Mouse (Mus musculus) heart, embryonic 12.5 days (tissue): ENCODE measurements around the gene Adgrg3. TPM values are rescaled to one million over a fixed set of nuclear protein-coding genes. Genes with fewer than 3 reads are reported as not detected.

Experiments used
- ATAC-seq: fragments of 200-750 bp; cut with Nextera tagmentation; 2 replicates; pipeline ENCODE4 v1.8.0; 2017; ENCODE audit warnings: moderate TSS enrichment, moderate library complexity; ENCODE audit not compliant: insufficient number of reproducible peaks, low FRiP score
- H3K27ac ChIP-seq: fragments of 300-500 bp; sonication (generic); 2 replicates; pipeline ENCODE4 v1.5.1; 2016; ENCODE audit warnings: mild to moderate bottlenecking, moderate library complexity; ENCODE audit not compliant: poor library complexity, severe bottlenecking
- H3K27me3 ChIP-seq: fragments of 300-500 bp; sonication (generic); replicated peaks from 2 replicates; pipeline ENCODE4 v1.6.1; 2016; ENCODE audit warnings: mild to moderate bottlenecking, moderate library complexity
- H3K36me3 ChIP-seq: fragments of 300-500 bp; sonication (generic); 2 replicates; pipeline ENCODE4 v1.6.1; 2016; ENCODE audit warnings: mild to moderate bottlenecking, moderate library complexity
- H3K4me1 ChIP-seq: fragments of 300-500 bp; sonication (generic); replicated peaks from 2 replicates; pipeline ENCODE4 v1.6.1; 2016; ENCODE audit warnings: mild to moderate bottlenecking
- H3K4me2 ChIP-seq: fragments of 300-500 bp; sonication (generic); 2 replicates; pipeline ENCODE4 v1.6.1; 2016; ENCODE audit warnings: mild to moderate bottlenecking, moderate library complexity
- H3K4me3 ChIP-seq: fragments of 300-500 bp; sonication (generic); 2 replicates; pipeline ENCODE4 v1.5.1; 2016; ENCODE audit warnings: mild to moderate bottlenecking
- H3K9ac ChIP-seq: fragments of 300-500 bp; sonication (generic); 2 replicates; pipeline ENCODE4 v1.6.1; 2016; ENCODE audit warnings: mild to moderate bottlenecking, moderate library complexity
- H3K9me3 ChIP-seq: fragments of 300-500 bp; sonication (generic); replicated peaks from 2 replicates; pipeline ENCODE4 v1.6.1; 2016; ENCODE audit warnings: mild to moderate bottlenecking, moderate library complexity
- WGBS: fragments of 180-500 bp; shearing (Covaris S2); methylation state at CpG from one replicate; pipeline ENCODE4 v1.1.7; 2016; 5-methylcytosine and 5-hydroxymethylcytosine counted together
- polyA plus RNA-seq: library from polyadenylated mRNA; unstranded; fragments of >200 nt; fragmentation: Nextera tagmentation; extraction: Ambion mirVana; gene quantifications from 2 replicates; pipeline ENCODE4 v1.2.1, GENCODE M21; 2016

Adgrg3 gene
- polyA plus RNA-seq, 1 experiment from 2014 or later, result 3.1 TPM

- Histone ChIP-seq H3K36me3 (peaks cover 59% of the 10 kb centered on the region), H3K9ac (peak overlapping the region; percentile 17; the same call in 1 of the 2 replicates), H3K9me3 (no peaks in the 10 kb centered on the region), H3K4me3 (no peak overlapping the region), H3K4me2 (peak overlapping the region; percentile 41), H3K27ac (peak overlapping the region; percentile 41; the same call in 1 of the 2 replicates), H3K27me3 (no peaks in the 10 kb centered on the region), H3K4me1 (peaks cover 21% of the 10 kb centered on the region)
- no peak for ATAC-seq
- WGBS, result 85% methylated on average over 10 of the region's 10 CpGs
These were observed 67.4 kb downstream of the Adgrg3 start for GRCm38 (mm10) chr8:95084744-95085431.

- Histone ChIP-seq H3K4me1 (peaks cover 21% of the 10 kb centered on the region), H3K9me3 (no peaks in the 10 kb centered on the region), H3K4me3 (no peak overlapping the region), H3K9ac (no peak overlapping the region), H3K27me3 (no peaks in the 10 kb centered on the region), H3K36me3 (peaks cover 66% of the 10 kb centered on the region), H3K4me2 (peak overlapping the region; percentile 41), H3K27ac (peak overlapping the region; percentile 41)
- ATAC-seq, result peak; percentile 60
- 64% methylated on average over 7 of the region's 7 CpGs for WGBS
These were observed 68.1 kb downstream of the Adgrg3 start for GRCm38 (mm10) chr8:95085432-95086141.

- no peak overlapping the region for H3K27ac ChIP-seq
- H3K4me2 ChIP-seq, result no peak overlapping the region
- peaks cover 86% of the 10 kb centered on the region for H3K36me3 ChIP-seq
These were observed 76.1 kb downstream of the Adgrg3 start for GRCm38 (mm10) chr8:95093574-95093973.

More at GRCm38 (mm10) chr8:95093574-95093973, 76.1 kb downstream of the Adgrg3 start:
- Histone ChIP-seq H3K9ac (no peak overlapping the region), H3K27me3 (no peaks in the 10 kb centered on the region), H3K4me3 (no peak overlapping the region), H3K9me3 (no peaks in the 10 kb centered on the region), H3K4me1 (no peaks in the 10 kb centered on the region)
- 78% methylated on average over 4 of the region's 4 CpGs for WGBS
- no peak for ATAC-seq

Other genes with a start within 250 kb of the Adgrg3 start
- 13.1 and 15.2 TPM in 2 replicates for gene Cx3cl1, start 245.7 kb upstream of the Adgrg3 start, polyA plus RNA-seq
- gene Ccl17, start 207.2 kb upstream of the Adgrg3 start, polyA plus RNA-seq, result 0.75 TPM in 1 of 2 replicates, not detected in the other
- 118 and 121 TPM in 2 replicates for gene Coq9, start 179.4 kb upstream of the Adgrg3 start, polyA plus RNA-seq
- gene Ciapin1, start 179.3 kb upstream of the Adgrg3 start, polyA plus RNA-seq, result 102 and 109 TPM in 2 replicates
- gene Polr2c, start 160.2 kb upstream of the Adgrg3 start, polyA plus RNA-seq, result 122 and 126 TPM in 2 replicates
- gene Dok4, start 141.4 kb upstream of the Adgrg3 start, polyA plus RNA-seq, result 53.3 and 54.2 TPM in 2 replicates
- gene Ccdc102a, start 99.6 kb upstream of the Adgrg3 start, polyA plus RNA-seq, result 26.2 and 28.2 TPM in 2 replicates
- 0.09 TPM in 1 of 2 replicates, not detected in the other for gene Adgrg5, start 94.0 kb upstream of the Adgrg3 start, polyA plus RNA-seq
- gene Adgrg1, start 42.9 kb upstream of the Adgrg3 start, polyA plus RNA-seq, result 4.9 and 6.0 TPM in 2 replicates
- gene Drc7, start 37.4 kb downstream of the Adgrg3 start, polyA plus RNA-seq, result not detected in 2 replicates
- gene Katnb1, start 63.5 kb downstream of the Adgrg3 start, polyA plus RNA-seq, result 18.4 and 25.8 TPM in 2 replicates
- 13.4 and 16.4 TPM in 2 replicates for gene Kifc3, start 185.1 kb downstream of the Adgrg3 start, polyA plus RNA-seq